Mouse (Mus musculus) heart, adult 11 months (tissue): Measurements from ENCODE around the gene Efcab6.

Experiments
- DNase-seq: peaks from one replicate; pipeline ENCODE4 v3.0.0; 2022

The Efcab6 gene

DNA sequence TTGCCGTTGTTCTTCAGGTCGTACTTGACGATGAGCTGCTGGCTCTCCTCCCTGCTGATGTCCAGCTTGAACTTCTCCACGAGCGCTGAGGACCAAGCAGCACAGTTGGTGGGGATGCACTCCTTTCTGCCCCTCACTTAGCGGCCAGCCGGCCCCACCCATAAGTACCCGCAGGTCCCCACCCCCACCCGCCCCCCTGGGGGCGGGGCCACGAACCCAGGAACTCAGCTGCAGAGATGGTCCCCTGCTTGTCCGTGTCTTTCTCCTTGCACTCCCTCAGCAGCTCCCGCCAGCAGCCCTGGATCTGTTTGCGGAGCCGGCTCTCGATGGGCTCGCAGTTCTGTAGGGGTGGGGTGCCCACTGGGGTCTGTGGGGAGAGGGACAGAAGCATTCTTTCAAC, 194.2 kb downstream of the Efcab6 start:
- no peak for DNase-seq

GRCm38 (mm10) chr15:83865626-83866025, 199.6 kb downstream of the Efcab6 start:
- DNase-seq, result no peak

DNA sequence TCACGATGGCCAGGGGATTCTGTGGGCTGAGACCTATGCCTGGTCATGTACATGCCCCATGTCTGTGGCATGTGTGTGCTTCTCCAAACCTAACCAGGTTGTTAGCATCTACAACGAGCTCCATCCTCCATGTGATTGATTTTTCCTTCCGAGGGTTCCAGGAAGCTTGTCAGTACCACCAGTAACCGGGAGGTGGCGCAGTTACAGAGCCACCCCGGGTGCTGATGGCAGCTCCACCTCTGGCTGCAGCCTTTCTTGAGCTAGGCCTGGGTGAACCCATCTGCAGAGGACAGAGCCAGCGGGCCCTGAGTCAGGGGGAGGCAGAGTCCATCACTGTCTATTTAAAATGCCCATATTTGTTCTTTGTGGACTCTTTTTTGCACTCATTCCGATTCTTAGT, 208.1 kb downstream of the Efcab6 start:
- DNase-seq, result peak; percentile 95

DNA sequence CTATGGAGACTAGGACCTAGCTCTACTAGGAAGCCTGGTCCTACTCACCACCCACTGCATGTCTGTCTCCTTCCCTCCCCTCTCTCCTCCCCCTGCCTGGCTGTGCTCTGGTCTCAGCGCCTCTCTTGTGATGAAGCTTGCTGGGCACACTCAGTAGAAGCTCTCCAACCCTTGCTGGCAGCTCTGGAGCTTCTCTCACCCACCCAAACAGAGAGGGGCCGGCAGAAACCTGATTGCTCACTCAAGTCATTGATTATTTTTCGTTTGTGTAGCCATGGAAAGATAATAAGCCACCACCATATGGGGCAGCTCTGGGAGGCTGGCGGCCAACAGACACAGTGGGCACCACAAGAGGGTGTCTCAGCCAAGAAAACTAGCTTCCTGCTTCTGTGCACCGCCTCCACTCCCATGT, 211.8 kb downstream of the Efcab6 start:
- no peak for DNase-seq

- no peak for DNase-seq
Measured at GRCm38 (mm10) chr15:83848193-83848592, 217.0 kb downstream of the Efcab6 start.

DNA sequence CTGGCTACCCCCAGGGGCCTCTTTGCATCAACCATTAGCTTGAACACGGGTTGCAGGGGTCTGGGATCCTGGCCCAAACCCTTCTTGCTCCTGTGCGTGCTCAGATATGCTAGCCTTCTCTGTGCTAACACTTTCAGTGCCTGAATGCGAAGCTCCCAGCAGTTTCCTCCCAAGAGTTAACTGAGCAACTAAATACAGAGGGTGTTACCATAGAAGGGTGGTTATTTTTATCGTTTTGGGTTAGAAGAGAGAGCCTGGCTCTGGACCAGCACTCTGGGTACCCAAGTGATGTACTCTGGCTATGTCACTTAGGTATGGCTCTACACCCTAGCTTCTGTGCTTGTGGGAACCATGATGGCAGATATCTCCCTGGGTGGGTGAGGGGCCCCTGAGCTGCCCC, 217.7 kb downstream of the Efcab6 start:
- no peak for DNase-seq

DNA sequence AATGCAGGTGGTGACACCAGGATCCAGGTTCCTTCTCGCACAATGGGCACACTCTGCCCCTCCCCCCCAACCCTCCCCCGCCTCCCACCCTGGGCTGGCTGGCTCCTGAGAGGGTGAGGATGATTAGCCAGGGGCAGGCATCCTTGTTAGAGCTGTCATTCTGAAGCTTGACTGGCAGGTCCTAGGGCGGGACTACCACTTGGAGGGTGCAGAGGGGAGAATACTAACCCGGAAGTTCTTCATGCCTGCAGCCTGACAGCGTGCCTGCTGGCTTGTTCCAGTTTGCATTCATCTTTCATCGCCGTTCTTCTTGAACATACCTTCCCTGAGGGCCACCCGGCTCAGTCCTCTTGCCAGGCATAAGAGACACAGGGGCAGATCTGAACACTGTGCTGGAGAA, 218.6 kb downstream of the Efcab6 start:
- no peak for DNase-seq

DNA sequence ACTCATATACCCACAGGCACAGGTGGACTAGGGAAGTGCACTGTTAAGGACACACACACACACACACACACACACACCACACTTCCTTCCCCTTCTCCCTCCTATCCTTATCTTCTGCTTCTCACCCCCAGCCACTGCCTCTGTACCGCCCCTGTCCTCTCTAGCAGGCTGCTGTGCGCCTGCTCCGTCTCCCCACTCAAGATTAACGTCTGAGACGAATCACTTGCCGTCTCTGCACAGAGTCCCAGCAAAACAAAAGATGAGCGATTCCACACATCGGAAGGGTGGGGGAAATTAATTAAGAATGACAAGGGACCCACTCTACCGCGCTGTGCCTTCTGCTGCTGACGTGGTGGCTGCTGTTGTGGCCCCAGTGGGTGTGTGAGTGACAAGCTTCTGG, 219.4 kb downstream of the Efcab6 start:
- DNase-seq, result no peak

GRCm38 (mm10) chr15:83842915-83843789, 222.0 kb downstream of the Efcab6 start:
- DNase-seq, result no peak

DNA sequence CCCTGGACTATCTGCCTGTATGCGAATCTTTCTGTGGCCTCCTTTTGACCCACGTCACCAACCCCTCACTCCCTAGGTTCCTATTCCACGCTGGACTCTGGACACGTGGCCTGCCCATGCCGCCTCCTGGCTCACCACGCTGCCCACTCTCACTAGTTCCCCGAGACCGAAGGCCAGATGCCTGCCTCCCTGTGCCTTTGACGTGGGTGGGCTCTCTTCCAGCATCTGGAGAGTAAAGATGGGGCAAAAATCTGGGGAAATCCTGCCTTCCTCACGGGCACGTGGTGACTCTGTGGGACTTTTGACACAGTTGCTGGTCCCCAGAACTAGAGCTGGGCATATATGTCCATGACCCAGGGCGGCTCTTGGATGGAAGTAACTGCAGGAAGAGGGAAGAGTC, 222.8 kb downstream of the Efcab6 start:
- no peak for DNase-seq

DNA sequence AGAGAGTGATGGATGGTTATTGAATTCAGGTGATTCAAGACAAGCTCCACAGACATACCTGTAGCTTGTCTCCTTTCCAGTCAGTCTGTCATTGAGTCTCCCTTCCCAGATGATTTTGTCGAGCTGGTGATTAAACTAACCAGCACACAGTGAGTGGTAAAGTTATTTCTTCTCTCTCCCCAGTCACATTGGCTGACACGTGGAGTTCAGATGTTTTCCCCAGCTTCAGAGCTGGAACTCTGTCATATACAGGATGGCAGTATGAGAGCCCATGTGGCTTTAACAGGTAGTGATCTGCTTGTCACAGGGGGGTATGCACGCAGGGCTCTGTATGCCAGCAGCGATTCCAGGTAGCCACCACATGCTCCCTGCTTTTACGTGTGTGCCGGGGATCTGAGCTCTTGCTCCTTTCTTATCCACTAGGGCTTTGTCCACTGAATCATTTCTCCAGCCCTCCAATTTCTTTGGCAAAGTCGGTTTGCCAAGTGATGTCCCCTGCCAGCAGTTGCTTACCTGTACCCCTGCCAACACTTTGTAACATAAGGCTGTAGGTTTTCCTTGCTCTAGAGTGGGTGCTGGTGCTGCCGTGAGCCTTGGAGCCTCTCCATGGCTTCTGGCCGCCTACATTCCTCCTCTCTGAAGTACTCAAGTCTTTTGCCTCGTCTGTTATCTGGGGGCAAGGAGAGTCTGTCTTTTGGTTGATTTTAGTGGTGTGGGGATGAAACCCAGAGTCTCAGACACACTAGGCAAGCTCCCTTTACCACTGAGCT, 224.0 kb downstream of the Efcab6 start:
- DNase-seq, result no peak

DNA sequence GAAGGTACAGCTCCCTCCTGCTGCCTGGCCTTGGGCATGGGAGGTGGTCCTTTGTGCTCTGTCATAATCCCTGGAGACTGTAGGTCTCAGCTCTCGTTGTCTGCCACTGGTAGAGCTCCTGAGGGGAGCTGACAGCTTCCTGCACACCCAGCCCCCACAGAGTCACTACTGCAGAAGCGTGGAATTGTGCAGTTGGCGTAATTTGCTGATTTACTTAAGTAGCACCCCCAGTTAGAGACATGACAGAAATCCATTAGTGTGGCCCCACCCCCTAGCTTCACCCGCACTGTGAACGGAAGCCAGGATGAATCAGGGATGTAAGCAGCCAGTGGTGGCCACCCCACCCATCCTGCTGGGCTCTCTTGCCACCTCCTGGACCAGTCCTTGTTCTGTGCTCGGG, 232.9 kb downstream of the Efcab6 start:
- no peak for DNase-seq

DNA sequence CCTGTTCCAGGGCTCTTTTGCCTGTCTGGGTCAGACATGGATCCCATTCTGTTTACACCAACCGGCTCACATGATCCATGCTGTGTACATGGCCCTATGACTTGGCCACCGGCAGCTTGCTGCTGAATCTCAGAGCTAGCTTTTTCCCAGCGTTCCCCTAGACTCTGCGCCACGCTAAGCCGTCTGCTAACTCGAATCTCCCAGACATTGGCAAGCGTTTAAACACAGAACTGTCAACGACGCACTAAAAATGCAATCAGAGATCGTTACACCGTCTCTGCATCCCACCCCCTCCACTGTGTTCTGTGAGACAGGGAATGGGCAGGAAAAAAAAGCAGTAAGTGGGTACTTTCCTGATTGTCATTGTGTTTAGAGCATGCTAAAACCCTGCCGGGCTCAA, 236.0 kb downstream of the Efcab6 start:
- DNase-seq, result no peak

DNA sequence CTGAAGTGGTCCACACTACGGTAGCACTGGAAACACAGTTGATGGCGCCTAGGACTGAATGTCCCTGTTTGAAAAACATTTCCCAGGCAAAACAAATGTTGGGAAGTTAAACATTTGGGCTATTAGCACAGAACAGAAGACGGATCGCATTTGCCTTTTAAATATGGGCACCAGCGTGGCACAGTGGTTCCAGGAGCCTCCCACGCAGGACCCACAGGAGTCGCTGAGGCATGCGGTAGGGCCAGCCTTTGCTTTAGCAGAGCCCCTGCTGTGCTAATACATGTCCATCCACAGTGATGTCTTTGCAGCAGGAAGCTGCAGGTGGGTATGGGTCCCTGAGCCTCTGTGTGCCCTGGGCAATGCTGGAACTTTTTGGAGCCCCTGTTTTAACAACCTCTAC, 237.2 kb downstream of the Efcab6 start:
- DNase-seq, result no peak
